Mouse (Mus musculus) A20 (cell line): Measurements from ENCODE around the gene Cbr2.

ENCODE experiments used
- DNase-seq: peaks from one replicate; pipeline ENCODE4 v3.0.0-alpha.2; 2011; ENCODE audit warnings: low read depth, low spot score

Gene Cbr2

DNA sequence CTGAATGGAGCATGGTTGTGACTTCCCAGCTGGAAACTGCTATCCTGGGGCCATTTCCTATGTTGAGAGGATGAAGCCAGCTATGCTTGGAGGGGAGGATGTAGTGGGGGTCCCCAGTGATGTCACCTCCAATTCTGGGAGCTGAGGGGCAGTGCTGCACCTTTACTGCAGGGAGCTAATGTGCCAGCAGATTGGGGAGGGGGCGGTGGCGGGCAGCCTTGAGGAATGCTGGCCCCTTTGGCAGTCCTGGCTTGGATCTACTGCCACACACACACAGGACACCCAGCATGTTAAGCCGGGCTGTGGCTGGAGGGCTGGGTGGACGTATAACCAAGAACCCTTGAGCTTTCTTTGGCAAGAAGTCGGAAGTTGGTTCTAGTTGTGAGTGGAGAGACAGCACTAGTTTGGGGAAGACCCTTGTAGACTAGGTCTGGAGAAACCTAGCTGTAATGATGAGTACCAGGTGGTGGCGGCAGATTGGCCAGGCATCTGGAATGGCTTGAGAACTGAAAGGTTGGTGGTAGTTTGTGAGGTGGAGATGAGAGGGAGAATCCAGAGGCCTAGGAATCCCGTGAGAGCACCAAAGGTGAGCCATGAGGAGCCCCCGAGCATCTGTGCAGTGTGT, 19.8 kb downstream of the Cbr2 start:
- no peak for DNase-seq

DNA sequence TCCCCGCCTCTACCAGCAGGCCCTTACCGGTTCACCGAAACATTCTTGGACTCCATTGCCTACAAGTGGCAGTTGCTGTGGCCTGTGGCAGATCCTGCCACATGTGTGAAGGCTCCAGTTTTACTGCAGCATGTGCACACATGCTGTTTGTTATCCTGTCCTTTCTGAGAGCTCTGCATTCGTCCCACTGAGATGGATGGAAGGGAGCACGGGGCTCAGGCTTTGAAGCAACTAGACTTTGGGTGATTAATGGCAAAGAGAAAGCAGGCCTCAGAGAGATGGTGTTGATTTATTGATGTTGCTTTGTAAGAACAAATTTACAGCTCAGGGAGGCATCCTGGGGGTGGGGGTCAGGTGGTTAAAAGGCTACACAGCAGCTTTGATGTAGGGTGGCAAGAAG, 21.2 kb downstream of the Cbr2 start:
- DNase-seq = no peak

DNA sequence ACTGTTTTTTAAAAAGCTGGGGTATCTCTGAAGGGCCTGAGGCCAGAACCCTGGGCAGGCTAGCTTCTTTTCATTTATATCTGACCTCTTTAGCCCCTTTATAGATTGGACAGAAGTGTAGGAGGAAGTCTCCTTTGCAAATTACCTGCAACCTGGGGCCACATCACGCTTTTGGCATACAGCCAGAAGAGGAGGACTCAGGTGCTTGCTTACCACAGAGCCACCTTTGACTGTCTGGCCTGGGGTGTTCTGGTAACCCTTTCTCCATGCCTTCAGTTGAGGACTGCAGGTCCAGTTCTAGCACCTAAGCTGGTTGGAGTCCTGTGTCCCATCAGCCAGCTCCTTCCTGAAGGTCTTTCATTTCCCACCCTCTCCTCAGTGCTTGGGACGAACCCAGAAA, 22.4 kb downstream of the Cbr2 start:
- peak; percentile 26 for DNase-seq

DNA sequence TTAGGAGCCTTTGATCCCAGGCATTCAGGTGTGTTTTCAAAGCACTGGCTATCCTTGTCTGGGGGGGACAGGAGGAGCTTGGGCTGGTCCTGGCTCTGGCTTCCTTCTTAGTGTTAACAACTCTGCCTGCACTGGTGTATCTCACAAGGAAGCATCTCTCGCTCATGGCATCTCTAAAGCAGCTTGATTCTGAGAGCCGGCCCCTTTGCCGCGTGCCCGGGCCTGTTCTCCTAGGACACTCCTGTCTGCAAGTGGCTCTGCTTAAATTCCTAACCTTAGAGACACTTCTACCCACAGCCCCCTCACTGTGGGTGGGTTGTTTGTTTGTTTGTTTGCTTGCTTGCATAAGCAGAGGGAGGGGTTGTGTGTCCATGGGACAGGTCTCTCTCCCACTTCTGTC, 23.9 kb downstream of the Cbr2 start:
- no peak for DNase-seq

DNA sequence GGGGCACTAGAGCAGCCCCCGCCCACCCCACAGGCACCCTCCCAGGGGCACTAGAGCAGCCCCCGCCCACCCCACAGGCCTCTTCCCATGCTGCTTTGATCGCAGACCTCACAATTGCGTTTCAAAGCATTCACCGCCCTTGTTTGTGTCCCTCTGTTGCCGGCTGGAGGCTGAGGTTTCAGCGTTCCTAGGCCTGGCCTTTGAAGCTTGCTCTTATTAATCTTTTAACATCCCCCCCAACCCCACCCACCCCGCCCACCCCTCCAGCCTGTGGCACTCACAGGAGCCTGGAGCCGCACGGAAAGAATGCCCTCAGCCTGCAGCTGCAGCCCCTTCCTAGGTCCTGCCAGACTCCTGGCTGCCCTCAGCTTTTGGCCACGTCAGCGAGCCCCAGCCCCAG, 24.7 kb downstream of the Cbr2 start:
- no peak for DNase-seq

DNA sequence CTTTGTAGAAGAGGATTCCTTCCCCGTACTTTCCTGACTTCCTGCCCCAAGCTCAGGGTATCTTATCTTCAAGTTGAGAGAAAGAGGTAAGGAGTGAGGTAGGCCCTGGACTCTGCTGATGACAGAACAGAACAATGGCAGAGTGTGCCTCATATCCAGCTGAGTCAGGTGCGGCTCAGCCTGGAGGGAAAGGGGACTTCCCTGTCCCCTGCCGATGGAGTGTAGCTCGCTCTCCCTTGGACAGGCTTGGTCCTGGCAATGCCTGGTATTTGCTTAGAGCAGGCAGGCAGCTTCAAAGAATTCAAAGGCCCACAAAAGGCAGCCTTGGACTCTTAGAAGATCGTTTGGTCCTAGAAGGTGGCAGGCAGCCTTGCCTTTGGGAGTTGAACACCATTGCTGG, 25.8 kb downstream of the Cbr2 start:
- no peak for DNase-seq

DNA sequence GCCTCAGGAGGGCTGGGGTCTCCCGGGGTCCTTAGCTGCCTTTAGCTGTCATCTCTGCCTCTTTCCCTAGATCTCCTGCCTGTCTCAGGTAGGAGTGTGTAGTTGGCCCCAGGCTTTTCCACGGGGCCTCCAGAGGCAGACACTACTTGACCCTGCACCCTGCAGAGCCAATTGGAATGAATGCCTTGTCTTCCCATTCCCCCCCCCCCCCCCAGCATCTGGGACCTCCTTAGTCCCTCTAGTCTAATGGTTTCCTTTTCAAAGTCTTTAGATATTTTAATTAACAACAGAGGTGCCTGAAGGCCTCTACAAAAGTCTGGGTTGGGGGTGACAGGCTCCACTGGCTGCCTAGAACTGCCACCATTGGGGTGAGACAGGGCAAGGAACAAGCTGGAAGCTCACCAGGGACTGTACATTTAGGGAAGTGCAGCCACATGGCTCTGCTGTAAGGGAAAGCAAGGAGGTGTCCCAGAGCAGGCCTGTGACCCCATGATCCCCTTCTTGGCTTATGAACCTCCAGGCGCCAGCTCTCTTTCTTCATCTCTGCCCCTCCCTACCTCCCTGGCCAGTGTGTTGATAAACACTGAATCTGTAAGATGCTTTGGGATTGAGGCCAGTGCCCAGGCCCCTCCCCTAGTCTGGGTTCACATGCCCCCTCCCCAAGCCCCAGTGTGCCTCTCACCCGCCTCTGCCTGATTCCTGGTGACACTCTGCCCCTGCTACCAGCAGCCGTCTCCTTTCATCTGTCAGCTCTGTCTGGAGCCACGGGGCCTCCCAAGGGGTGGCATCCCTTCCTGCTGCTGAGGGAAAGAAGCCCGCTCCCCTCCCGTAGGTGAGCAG, 27.2 kb downstream of the Cbr2 start:
- DNase-seq = no peak

DNA sequence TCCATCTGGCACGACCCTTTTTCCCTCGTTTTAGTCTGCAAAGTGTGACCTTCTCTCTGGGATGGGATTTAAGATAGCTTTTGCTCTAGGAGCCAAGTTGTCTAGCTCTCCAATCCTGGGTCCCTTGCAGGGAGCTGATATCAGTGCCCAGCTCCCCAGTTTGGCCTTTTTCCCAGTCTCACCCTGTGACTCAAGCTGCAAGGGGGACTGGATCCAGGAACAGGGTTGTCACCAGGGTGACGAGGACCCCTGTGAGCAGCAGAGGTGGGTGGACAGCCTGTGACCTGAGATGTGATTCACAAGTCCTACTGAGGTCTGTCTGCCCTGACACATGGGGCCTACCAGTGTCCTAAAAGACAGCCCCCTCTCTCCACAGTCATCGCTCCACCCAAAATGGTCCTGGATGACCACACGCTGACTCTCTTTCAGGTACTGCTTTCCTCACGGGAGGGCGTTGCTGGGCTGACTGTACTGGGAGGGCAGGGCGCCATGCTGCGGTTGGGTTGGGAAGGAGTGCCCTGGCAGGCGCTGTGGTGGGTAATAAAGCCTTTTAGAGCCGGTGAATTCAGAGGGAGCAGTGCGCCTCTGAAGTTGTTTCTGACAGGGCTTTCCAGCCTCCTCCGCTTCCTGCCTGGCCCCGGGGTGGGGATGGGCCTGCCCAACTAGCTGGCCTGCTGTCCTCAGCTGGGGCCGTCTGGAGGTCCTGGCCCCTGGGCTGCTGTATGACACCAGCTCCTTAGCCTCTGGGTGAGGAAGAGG, 28.0 kb downstream of the Cbr2 start:
- no peak for DNase-seq

DNA sequence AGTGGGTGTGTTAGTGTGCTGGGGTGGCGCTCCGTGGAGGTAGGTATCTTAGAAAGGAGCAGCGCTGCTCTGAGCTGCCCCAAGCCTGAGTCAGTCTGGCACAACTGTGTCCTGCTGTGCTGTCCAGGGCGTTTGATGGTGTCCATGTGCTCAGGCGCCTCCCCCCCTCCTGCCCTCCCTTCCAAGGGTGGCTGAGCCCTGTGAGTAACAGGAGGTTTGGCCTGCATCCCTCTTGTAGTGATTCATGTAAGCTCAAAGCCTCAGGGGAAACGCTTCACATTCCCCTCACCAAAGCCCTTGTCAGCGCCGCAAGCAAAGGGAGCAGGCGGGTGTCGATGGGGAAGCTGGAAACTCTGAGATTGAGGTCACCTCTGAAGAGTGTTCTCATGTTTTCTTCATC, 34.2 kb downstream of the Cbr2 start:
- DNase-seq = no peak

DNA sequence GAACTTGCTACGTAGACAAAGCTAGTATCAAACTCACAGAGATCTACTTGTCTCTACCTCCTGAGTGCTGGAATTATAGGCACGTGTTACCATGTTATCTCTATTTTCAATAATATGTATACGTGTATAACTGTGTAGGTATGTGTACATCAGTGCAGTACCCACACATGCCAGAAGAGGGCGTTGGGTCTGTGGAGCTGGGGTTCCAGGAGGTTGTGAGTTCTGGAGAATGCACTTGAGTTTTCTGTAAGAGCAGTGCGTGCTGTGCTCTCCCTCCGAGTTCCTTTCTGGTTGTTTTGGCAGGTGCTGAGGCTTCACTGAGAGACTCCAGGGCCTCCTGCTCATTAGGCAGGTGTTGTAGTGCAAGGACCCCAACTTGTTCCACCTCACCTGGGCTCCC, 35.3 kb downstream of the Cbr2 start:
- DNase-seq = peak; percentile 22

DNA sequence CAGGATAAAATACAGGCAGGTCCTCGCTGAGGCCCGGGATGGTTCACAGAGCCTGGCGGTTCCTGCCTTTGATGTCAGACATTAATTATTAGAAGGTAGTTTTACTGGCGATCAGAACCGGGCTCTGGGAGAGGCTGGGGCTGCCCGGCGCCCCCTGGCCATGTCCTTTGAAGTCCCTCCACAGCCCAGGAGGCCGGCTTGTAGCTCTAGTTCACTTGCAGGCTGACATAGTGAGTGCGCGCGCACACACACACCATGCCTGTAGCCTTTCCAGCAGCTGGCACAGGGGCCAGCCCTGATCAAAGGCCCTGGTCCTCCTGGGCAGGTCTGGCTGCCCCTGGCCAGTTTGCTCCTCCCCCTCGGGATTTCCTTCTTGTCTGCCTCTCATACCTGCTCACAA, 36.3 kb downstream of the Cbr2 start:
- DNase-seq = no peak

DNA sequence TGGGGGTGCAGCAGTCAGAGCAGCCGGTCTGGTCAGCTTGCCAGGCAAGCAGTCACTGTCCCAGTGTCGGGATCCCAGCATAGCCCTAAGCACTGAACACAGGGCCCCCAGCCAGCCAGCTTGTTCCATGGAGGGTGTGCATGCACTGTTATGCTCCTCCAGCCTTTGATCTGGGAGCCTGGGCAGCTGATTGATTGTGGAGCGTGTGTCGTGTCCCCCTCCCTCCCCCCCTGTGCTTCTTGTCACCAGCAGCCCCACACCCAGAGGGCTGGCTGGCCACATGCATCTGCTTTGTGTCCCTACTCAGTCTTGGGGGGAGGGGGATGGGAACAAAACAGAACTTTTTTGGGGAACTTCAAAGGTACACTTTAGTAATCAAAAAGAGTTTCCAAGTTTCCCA, 36.7 kb downstream of the Cbr2 start:
- DNase-seq = no peak

DNA sequence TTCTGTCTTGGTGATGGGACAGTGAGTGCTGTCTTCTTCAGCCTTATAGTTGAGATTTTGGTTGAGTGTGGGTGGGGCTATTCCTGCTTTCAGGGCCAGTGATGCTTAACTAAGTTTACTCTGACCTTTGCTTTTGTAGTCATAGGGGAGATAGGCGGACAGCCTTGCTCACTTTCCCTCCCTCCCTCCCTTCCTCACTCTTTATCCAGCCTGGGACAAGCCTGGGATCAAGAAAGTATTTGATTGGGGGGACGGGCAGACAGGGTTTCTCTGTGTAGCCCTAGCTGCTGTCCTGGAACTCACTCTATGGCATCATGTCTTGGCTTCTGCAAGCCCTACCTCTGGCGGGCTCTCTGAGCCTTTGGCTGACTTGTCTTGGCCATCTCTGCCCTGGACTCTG, 38.5 kb downstream of the Cbr2 start:
- DNase-seq = no peak

DNA sequence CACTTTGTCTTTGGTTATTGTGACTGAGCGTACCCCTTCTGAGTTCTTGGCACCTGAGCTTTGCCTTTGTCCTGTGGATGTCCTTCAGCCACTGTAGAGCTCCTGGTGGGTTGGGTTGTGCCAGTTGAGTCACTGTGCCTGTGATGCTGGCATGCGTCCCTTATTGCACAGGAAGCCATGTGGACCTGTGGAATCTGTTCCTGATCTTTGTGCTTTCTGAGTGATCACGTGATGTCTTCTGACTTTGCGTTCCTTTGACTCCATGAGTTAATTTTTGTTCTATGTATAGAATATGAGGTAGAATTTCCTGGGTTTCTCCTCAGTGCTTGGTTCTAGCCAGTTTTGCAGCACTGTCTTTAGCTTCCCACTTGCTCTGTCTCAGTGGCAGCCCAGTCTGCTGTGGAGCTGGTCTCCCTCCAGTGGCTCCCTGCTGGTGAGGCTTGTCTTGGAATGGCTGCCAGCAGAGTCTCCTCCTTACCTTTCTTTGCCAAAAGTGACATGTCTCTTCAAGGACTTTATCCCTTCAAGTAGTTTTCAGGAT, 39.4 kb downstream of the Cbr2 start:
- DNase-seq = no peak

DNA sequence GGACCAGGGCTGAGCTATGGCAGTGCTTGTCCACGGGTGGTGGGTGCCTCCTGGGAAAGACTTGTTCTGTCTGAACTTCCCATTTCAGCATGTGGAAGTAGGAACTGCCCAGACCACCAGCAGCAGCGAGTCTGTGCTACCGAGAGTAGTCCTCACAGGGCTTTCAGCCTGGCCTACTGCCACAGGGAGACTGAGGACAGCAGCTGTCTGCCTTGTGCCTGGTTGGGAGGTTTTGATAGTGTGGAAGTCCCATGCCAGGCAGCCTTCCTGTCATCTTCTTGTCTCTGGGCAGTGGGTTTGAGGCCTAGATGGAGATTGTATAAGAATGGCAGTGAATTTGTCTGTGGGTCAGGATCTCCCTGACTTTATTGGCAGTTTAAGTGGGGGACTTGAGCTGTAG, 42.5 kb downstream of the Cbr2 start:
- DNase-seq = no peak

DNA sequence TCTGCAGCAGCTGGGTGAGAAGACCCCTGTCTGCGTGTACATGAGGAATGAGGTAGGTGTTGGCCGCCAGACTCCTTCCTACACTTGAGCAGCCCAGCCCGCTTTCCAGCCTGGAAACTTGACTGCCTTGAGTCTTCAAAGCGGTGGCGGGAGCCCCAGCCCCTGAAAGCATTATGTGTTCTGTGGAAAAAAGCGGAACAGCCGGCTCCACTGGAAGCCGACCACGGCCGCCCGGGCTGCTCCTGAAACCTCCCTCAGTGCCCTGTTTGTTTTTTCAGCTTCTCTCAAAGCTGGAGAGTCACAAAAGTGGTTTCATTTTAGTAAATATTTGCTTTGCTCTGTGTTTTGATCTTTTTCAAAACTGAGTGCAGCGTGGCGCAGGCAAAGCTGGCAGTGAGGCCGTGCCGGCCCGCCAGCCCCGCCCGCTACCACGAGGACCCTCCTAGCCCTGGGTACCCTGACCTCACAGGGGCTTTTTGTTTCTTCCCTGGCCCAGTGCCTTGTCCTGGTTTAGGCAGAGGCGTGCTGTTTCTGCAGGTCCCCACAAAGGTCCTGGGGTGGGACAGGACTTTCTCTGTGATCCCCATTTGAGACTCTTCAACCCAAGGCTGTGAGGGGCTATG, 45.2 kb downstream of the Cbr2 start:
- DNase-seq = no peak

DNA sequence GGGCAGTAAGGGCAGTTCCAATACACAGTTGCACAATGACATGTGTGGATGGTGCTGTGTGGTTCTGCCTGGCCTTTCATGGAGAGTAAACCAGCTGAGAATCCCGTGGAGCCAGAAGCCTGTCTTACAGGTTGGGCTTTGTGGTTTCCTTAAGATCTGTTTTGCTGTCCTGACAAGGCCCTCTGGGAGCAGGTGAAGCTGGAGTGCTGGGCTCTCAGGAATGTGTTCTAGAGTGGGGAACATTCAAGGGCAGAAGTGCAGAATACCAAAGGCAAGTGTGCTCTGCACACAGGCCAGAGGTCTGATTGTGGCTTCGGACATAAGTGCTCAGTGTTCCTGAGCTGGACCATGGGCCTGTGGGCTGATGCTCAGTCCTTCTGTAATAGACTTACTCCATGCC, 47.3 kb downstream of the Cbr2 start:
- no peak for DNase-seq

DNA sequence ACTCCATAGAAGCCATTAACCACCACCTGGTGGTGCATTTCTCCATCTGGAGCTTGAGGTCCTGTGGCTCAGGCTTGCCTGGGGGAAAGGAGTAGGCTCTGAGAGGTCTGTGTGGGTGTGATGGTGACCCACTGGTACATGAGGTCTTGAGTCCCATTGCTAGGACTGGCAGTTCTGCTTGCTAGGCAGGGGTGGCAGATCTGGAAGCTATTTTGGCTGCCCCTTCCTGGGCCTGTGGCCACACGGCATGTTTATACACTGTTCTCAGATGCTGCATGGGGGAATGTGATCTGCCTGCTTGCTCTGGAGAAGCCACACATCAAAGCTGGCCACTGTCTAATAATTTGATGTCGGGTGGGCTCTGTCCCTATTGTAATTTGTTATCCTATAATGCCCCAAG, 47.8 kb downstream of the Cbr2 start:
- no peak for DNase-seq

DNA sequence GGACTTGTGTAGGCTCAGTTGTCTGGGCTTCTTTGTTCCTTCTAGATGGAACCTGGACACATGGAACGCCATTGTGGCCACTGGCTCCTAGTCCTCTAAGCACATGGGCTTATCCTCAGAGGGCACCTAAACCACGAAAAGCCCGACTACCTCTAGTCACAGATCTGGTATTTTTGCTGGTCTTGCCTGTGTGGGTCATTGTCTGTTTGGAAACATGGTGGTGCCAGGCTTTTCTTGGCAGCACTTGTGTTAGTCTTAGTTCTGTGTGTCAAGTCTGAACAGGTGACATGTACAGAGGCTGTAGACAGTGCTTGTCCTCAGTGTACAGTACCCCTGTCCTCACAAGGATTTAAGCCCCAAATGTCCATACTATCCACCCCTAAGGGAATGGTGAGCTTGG, 48.4 kb downstream of the Cbr2 start:
- DNase-seq = no peak

DNA sequence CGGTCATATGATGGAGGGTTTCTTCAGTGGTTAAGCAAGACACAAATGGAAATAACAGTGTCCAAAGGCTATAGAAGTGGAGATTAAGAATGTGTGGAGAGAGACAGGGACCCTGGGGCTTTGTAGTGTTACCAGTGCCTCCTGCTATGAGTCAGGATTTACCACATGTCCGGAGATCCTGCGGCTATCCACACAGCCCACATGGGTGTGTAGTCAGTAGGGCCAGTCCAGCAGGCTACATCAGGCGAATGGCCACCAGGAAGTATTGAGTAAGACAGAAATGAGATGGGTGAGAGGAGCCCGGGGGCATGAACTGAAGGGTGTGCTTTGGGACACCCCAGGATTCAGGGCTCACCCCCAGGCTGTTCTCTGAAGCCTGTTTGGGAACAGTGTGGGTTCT, 49.2 kb downstream of the Cbr2 start:
- DNase-seq = no peak

DNA sequence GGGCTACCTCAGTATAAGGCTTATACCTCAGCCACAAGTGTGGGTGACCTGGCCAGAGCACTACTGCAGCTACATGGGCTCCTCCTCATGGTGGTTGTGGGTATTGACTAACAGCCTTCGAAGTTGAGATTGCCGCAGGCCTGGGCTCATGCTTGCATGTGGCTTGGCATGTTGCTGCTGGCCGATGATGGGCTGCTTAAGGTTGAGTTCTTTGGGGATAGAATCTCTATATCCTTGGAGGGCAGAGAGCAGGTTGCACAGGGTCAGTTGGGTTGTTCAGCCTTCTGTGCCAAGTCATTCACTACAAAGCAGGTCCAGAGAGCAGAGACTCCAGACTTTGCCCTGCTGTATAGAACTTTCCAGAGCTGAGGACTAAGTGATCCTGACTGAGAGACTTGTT, 52.0 kb downstream of the Cbr2 start:
- DNase-seq = peak; percentile 45
